Comparison of ENCODE assay signal across 11 mouse cellular contexts in the genomic region with DNA sequence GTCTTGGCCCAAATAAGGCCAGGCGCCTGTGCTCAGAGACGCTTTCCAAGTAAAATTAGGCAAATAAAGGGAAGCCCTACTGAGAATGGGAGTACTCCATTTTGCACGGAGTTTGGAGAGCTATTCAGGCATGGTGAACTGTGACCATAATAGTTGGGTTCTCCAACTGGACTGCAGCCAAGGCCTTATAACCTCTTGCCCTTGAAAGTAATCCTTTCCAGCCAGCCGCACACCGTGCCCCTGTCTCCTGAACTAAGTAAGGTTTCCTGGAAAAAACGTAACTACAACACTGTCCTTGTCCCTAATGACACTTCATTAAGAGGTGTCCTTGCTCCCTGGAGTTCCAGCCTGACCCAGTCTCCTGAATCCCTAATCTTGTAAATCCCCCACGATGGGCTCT. TPM values are rescaled to one million over a fixed set of nuclear protein-coding genes. Genes with fewer than 3 reads are reported as not detected.
DNase-seq lines count a peak whose midpoint lies in the region.
"Had no signal": no experiment of that assay in that cellular context is flagged by ENCODE, and none has a peak within 500 bp of the region (broad histone marks: within the 10 kb centered on the region; RNA-seq: fewer than 3 reads in every experiment).

No protein-coding gene starts in this region.

- DNase-seq in heart, postnatal 4 days = peak; percentile 22
- no peak for DNase-seq in heart, adult 9 months (ENCODE audit: low spot score in 2 of 2)
- DNase-seq in Muller cell, postnatal 12 days (ENCODE audit: inconsistent ontology term) = peak; percentile 6
- DNase-seq in kidney, adult 18-20 months = peak; percentile 80
- DNase-seq in kidney, postnatal 36 days = peak; percentile 84 to 88
- no peak for DNase-seq in urinary bladder, postnatal 14 days (ENCODE audit: low spot score)
- DNase-seq in thymus, postnatal 10 days (ENCODE audit: low spot score in 2 of 2) = no peak
- DNase-seq: cerebellum, adult 11-12 months; gastrocnemius, adult 2 months; layer of hippocampus, adult 9-11 months; left cerebral cortex, postnatal 4 days had no signal

RNA-seq across cellular contexts. Expression of gene Srsf5, which starts 19.4 kb away (rescaled TPM):
- total RNA-seq in heart, postnatal 4 days (2021) = 100 to 1,000 TPM; 317 to 328 TPM

RNA-seq across cellular contexts. Expression of gene Slc10a1, which starts 42.6 kb away (rescaled TPM):
- not detected for total RNA-seq in heart, postnatal 4 days (2021)
- total RNA-seq: gastrocnemius, adult 2 months; left cerebral cortex, postnatal 4 days had no signal

Comparison
In these comparisons a context has a peak if more than half of its experiments do, and no peak if none do; other contexts are left out.
1. DNase-seq: peak in heart, postnatal 4 days (single experiment), Muller cell, postnatal 12 days (single experiment), kidney, adult 18-20 months (single experiment) and kidney, postnatal 36 days (2 of 2); none in heart, adult 9 months (0 of 2), urinary bladder, postnatal 14 days (single experiment) and thymus, postnatal 10 days (0 of 2).